Mouse (Mus musculus) limb, embryonic 12.5 days (tissue): ENCODE results near the gene Popdc3. TPM values are rescaled to one million over a fixed set of nuclear protein-coding genes. Genes with fewer than 3 reads are reported as not detected.
"Not testable (repeated sequence)": the region's sequence is repeated elsewhere in the genome, so short reads cannot be mapped to it uniquely, and the experiment has no call there.

Experiments used
- ATAC-seq: fragments of 200-750 bp; cut with Nextera tagmentation; 2 replicates; pipeline ENCODE4 v1.8.0; 2017; ENCODE audit warnings: low read depth, moderate TSS enrichment; ENCODE audit not compliant: insufficient number of reproducible peaks, insufficient read depth, low FRiP score, low TSS enrichment
- H3K27ac ChIP-seq: fragments of 300-500 bp; sonication (generic); 2 replicates; pipeline ENCODE4 v1.5.1; 2016; ENCODE audit warnings: mild to moderate bottlenecking, moderate library complexity
- H3K27me3 ChIP-seq: fragments of 300-500 bp; sonication (generic); 2 replicates; pipeline ENCODE4 v1.6.1; 2016; ENCODE audit warnings: mild to moderate bottlenecking, moderate library complexity
- H3K36me3 ChIP-seq: fragments of 300-500 bp; sonication (generic); 2 replicates; pipeline ENCODE4 v1.6.1; 2016; ENCODE audit warnings: mild to moderate bottlenecking, moderate library complexity
- H3K4me1 ChIP-seq: fragments of 300-500 bp; sonication (generic); replicated peaks from 2 replicates; pipeline ENCODE4 v1.6.1; 2016
- H3K4me2 ChIP-seq: fragments of 300-500 bp; sonication (generic); 2 replicates; pipeline ENCODE4 v1.6.1; 2016; ENCODE audit warnings: mild to moderate bottlenecking, moderate library complexity
- H3K4me3 ChIP-seq: fragments of 300-500 bp; sonication (generic); replicated peaks from 2 replicates; pipeline ENCODE4 v1.5.1; 2016; ENCODE audit warnings: mild to moderate bottlenecking
- H3K9ac ChIP-seq: fragments of 300-500 bp; sonication (generic); replicated peaks from 2 replicates; pipeline ENCODE4 v1.6.1; 2016; ENCODE audit warnings: mild to moderate bottlenecking, moderate library complexity
- H3K9me3 ChIP-seq: fragments of 300-500 bp; sonication (generic); 2 replicates; pipeline ENCODE4 v1.6.1; 2016; ENCODE audit warnings: mild to moderate bottlenecking, moderate library complexity
- WGBS: fragments of 180-500 bp; shearing (Covaris S2); methylation state at CpG from one replicate; pipeline ENCODE4 v1.1.7; 2016; 5-methylcytosine and 5-hydroxymethylcytosine counted together
- polyA plus RNA-seq: library from polyadenylated mRNA; unstranded; fragments of >200 nt; fragmentation: Nextera tagmentation; extraction: Ambion mirVana; gene quantifications from 2 replicates; pipeline ENCODE4 v1.2.1, GENCODE M21; 2016

Gene Popdc3
- polyA plus RNA-seq, 1 experiment from 2014 or later = 3.7 TPM

DNA sequence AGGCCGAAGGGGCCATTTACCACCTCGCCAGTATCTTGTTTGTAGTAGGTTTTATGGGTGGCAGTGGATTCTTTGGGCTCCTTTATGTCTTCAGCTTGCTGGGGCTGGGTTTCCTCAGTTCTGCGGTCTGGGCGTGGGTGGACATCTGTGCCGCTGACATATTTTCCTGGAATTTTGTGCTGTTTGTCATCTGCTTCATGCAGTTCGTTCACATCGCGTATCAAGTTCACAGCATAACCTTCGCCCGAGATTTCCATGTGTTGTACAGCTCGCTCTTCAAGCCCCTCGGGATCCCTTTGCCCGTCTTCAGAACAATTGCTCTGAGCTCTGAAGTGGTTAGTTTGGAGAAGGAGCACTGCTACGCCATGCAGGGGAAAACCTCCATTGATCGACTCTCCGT, 137.0 kb downstream of the Popdc3 start:
- WGBS = 86% methylated on average over 16 of the region's 16 CpGs
- H3K4me1 ChIP-seq = 0 out of 2 replicates have a peak, but pooled peaks cover 3% of the 10 kb centered on the region
- H3K27me3 ChIP-seq = no peaks in the 10 kb centered on the region
- no peak overlapping the region for H3K4me2 ChIP-seq
- H3K36me3 ChIP-seq = no peaks in the 10 kb centered on the region
- no peak overlapping the region for H3K27ac ChIP-seq
- H3K9ac ChIP-seq = no peak overlapping the region
- no peak overlapping the region for H3K4me3 ChIP-seq
- H3K9me3 ChIP-seq = peaks cover 3% of the 10 kb centered on the region; the same call in 1 of the 2 replicates
- no peak for ATAC-seq

DNA sequence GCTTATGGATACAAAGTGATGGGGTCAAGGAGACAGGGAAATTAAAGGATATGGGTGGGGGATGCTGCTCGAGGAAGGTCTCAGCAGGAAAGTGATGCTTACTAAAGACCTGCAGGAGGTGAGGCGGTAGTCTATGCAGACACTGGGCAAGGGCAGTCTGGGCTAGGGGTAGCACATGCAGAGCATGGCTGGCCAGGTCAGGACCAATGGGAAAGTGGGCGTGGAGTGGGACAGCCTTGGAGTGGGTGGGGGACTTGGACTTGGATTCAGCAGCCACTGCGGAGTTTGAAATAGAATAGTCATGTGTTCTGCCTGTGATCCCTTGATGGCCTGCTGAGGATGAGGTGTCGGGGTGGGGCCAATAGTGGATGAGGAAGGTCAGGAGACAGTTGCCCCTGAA, 141.0 kb downstream of the Popdc3 start:
- H3K27ac ChIP-seq = no peak overlapping the region
- H3K4me3 ChIP-seq = no peak overlapping the region
- no peaks in the 10 kb centered on the region for H3K27me3 ChIP-seq
- H3K4me2 ChIP-seq = no peak overlapping the region
- peaks cover 3% of the 10 kb centered on the region; the same call in 1 of the 2 replicates for H3K9me3 ChIP-seq
- H3K9ac ChIP-seq = no peak overlapping the region
- ATAC-seq = no peak
- H3K4me1 ChIP-seq = no peaks in the 10 kb centered on the region
- H3K36me3 ChIP-seq = no peaks in the 10 kb centered on the region
- WGBS = 83% methylated on average over 5 of the region's 5 CpGs

DNA sequence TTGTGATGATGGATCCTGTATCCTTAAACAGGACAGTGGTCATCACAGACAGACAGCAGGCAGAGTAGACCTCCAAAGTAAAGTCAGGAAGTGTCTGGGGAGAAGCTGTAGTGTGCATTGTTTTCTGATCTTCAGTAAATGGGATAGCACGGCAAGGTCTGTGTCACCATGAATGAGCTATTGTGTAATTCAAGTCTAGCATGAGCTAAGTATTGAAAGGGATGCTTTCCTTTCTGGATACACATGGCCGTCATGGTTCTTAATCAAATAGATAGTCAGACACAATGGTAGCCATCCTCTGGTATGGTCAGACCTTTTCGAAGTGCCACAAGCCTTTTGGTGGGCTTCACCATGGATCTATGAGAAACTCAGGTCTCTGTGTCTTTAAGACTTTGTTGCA, 142.4 kb downstream of the Popdc3 start:
- H3K9ac ChIP-seq = no peak overlapping the region
- peaks cover 3% of the 10 kb centered on the region; the same call in 1 of the 2 replicates for H3K9me3 ChIP-seq
- no peak overlapping the region for H3K4me2 ChIP-seq
- ATAC-seq = no peak
- no peak overlapping the region for H3K27ac ChIP-seq
- H3K4me3 ChIP-seq = no peak overlapping the region
- H3K4me1 ChIP-seq = no peaks in the 10 kb centered on the region
- no peaks in the 10 kb centered on the region for H3K36me3 ChIP-seq
- WGBS = 90% methylated on average over 3 of the region's 3 CpGs
- H3K27me3 ChIP-seq = no peaks in the 10 kb centered on the region

DNA sequence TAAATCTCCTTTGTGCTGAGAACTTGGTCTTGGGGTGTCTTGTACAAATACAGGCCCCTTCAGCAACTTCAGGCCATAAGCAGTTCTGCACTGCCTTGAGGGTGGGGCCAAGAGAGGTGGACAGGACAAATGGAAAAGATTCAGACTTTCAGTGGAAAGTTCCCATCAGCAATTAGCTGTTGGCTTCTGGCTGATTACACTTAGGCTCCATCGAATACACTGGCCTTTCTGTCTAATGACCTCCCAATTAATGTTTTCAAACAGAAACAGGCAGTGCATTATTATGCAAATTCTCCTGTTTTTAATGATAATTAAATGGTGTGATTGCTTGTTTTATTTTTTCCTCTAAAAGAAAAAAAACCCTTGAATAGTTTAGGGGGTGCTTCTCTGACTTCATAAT, 146.3 kb downstream of the Popdc3 start:
- H3K9ac ChIP-seq = no peak overlapping the region
- no peaks in the 10 kb centered on the region for H3K27me3 ChIP-seq
- no peak for ATAC-seq
- H3K9me3 ChIP-seq = no peaks in the 10 kb centered on the region
- no peaks in the 10 kb centered on the region for H3K36me3 ChIP-seq
- H3K4me3 ChIP-seq = no peak overlapping the region
- no peak overlapping the region for H3K27ac ChIP-seq
- no peak overlapping the region for H3K4me2 ChIP-seq
- no peaks in the 10 kb centered on the region for H3K4me1 ChIP-seq
- WGBS = 76% methylated on average over 1 of the region's 1 CpGs

DNA sequence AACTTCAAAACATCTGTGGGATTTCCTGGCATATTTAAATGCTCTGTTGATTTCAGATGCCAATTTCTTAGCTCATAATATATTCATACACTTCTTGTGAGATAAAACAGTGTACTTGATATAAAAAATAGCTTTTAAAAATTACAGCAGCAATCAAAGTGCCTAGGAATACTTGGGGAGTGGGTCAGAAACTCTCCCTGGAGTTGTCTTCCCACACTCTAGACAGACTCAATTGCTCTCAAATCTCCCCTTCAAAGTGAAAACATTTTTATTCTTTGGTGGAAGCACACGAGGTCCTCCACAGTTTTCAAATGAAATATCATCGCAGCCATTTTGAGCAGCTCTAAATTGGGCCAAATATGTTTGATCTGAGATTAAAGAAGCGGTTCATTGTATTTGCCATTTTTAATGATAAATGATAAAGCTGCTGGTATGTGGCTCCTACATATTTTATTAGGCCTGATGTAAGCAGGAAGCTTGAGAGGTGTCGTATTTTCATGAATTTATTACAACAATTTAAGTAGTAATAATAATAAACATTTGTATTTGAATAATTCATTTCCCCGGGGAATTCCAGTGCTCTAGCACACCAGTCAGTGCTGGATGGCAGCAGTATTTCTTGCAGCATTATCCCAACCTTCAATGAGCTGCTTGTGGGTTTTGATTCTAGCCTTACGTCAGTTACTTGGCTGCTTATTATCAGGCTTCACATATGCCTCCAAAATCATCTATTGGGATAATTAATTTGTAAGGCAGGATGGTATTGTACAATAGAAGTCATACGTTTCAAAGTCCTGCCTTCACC, 150.5 kb downstream of the Popdc3 start:
- 71% methylated on average over 7 of the region's 7 CpGs for WGBS
- Histone ChIP-seq H3K27me3 (no peaks in the 10 kb centered on the region), H3K4me3 (no peak overlapping the region), H3K4me1 (no peaks in the 10 kb centered on the region), H3K9ac (no peak overlapping the region), H3K9me3 (no peaks in the 10 kb centered on the region), H3K27ac (no peak overlapping the region), H3K4me2 (no peak overlapping the region), H3K36me3 (no peaks in the 10 kb centered on the region)
- no peak for ATAC-seq

DNA sequence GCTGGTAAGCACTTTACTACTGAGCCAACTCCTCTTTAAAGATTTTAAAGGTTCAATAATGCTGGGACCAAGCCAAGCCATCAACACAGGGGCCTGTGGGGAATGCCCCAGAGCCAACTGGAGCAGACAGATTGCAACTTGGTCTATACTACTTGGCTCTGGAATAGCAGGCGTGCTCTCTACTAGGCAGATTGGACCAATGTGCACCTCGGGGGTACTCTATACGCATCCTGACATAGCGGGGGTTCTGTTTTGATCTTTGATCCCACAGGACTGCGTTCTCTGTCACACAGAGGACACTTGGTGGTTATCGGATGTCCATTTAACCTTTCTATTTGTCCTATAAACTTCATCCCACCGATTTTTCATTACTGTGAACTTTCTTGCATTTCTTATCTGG, 157.0 kb downstream of the Popdc3 start:
- no peaks in the 10 kb centered on the region for H3K9me3 ChIP-seq
- no peak overlapping the region for H3K9ac ChIP-seq
- ATAC-seq = peak; percentile 39; the same call in 1 of the 2 replicates
- peaks cover 9% of the 10 kb centered on the region for H3K27me3 ChIP-seq
- H3K4me2 ChIP-seq = peak overlapping the region; percentile 73
- H3K27ac ChIP-seq = no peak overlapping the region
- H3K4me3 ChIP-seq = peak overlapping the region; percentile 75
- 22% methylated on average over 7 of the region's 7 CpGs for WGBS
- peaks cover 7% of the 10 kb centered on the region; the same call in 1 of the 2 replicates for H3K4me1 ChIP-seq
- H3K36me3 ChIP-seq = no peaks in the 10 kb centered on the region

DNA sequence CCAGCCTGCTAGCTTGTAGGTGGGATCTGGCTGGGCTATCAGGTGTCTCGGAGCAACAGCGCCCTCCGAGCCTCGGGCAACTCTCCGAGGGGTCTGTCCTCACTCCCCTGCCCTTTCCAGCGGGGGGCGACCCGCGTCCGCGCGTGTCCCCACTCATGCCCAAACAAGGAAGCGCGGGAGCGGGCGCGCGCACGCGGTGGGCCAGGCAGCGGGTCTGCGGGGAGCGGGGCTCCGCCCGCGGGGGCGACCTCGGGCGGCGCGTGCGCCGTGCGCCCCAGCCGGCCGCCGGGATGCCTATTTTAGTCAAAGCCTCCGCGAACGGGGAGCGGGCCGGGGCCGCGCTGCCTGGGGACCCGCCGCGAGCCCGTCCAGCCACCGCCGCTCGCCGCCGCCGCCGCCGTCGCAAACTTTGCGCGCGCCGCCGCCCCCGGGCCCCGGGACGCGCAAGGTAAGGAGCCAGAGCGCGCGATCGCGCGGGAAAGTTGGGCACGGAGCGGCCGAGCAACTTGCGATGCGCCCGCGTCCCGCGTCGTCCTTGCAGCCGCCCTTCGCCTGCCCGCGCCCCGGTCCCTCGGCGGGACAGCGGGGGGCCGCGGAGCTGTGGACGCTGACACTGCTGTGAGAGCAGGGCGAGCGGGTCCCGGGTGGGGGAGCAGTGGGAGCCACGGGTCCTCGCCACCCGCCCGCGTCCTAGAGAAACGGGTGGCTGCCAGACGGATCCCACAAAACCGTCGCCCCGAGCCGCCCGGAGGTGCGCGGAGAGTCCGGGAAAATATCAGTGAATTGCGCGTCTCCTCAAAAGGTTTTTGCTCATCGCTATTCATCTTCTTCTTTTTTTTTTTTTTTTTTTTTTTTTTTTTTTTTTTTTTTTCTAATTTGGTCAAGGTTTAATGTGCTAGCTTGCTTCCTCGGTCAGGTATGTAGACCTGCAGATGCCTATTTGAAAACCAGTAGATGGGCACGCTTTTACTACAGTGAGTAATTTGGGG, 157.8 kb downstream of the Popdc3 start, which contains the start of gene Bves:
Bves (plus strand) TSS at position 339 of the 989 bp plus-strand sequence.
- Histone ChIP-seq H3K27ac (0 out of 2 replicates have a peak within 1 kb of the TSS, but pooled peaks have one; percentile 29), H3K4me2 (peak within 1 kb of the TSS; percentile 73), H3K27me3 (peaks cover 9% of the 10 kb centered on the region), H3K4me3 (peak within 1 kb of the TSS; percentile 75), H3K9me3 (no peaks in the 10 kb centered on the region), H3K4me1 (peaks cover 7% of the 10 kb centered on the region; the same call in 1 of the 2 replicates), H3K36me3 (no peaks in the 10 kb centered on the region; the same call in 1 of the 2 replicates), H3K9ac (peak within 1 kb of the TSS; percentile 83)
- ATAC-seq = peak; percentile 72; the same call in 1 of the 2 replicates
- WGBS = 1% methylated on average over 71 of the region's 116 CpGs

DNA sequence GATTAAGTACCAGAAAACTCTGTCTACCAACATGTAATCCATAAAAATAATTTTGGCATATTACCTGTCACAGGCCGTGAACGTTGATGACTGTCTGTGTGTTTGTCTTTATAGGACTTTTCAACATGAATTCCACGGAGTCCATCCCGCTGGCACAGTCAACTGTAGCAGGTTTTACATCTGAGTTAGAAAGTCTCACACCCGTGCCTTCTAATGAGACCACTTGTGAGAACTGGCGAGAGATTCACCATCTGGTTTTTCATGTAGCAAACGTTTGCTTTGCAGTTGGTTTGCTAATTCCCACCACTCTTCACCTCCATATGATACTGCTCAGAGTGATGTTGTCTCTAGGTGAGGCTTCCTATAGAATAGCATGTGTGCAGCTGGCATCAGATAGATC, 161.2 kb downstream of the Popdc3 start:
- H3K9me3 ChIP-seq = peaks cover 3% of the 10 kb centered on the region
- H3K4me2 ChIP-seq = no peak overlapping the region
- no peak overlapping the region for H3K9ac ChIP-seq
- H3K27ac ChIP-seq = no peak overlapping the region
- ATAC-seq = no peak
- no peak overlapping the region for H3K4me3 ChIP-seq
- H3K27me3 ChIP-seq = peaks cover 9% of the 10 kb centered on the region
- peaks cover 11% of the 10 kb centered on the region for H3K36me3 ChIP-seq
- WGBS = 72% methylated on average over 7 of the region's 7 CpGs
- H3K4me1 ChIP-seq = peaks cover 7% of the 10 kb centered on the region; the same call in 1 of the 2 replicates

DNA sequence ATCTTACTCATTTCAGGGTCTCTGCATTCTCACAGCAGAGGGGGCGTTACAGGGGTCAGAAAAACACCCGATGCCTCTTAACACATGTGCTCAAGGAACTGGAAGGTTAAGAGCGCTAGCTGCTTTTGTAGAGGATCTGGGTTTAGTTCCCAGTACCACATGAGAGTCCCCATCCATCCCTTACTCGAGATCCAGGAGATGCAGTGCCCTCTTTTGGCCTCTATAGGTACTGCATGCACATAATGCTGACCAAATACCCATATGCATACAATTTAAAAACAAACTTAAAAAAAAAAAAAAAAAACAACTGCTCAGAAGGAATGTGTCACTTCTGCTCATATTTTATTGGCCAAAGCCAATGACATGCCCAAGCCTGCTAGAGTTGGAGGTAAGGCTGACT, 166.5 kb downstream of the Popdc3 start:
- 89% methylated on average over 4 of the region's 4 CpGs for WGBS
- ATAC-seq = no peak; the same call in 1 of the 2 replicates
- H3K4me3 ChIP-seq = no peak overlapping the region

DNA sequence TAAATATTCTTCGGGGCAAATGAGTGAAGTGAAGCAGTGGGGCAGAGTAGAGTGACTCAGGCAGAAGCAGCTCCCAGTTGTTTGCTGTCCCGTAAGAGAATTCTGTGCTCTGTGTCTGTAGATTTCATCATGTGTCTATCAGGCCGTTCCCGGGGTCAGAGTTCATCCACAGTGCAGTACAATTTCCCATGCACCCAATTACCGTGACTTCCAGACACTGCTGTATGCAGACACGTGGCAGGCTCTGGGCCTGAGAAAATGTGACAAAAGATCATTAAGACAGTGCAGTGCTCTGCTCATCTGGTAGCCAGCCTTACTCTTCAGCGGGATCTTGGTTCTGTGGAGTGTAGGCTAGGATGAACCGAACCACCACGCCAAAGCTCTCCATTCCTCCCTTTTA, 167.3 kb downstream of the Popdc3 start:
- peaks cover 22% of the 10 kb centered on the region for H3K36me3 ChIP-seq
- no peak overlapping the region for H3K4me2 ChIP-seq
- ATAC-seq = no peak
- WGBS = 71% methylated on average over 9 of the region's 9 CpGs
- H3K9ac ChIP-seq = no peak overlapping the region
- no peaks in the 10 kb centered on the region for H3K27me3 ChIP-seq
- H3K4me3 ChIP-seq = no peak overlapping the region
- H3K9me3 ChIP-seq = peaks cover 6% of the 10 kb centered on the region
- no peak overlapping the region for H3K27ac ChIP-seq
- H3K4me1 ChIP-seq = no peaks in the 10 kb centered on the region

More for the DNA sequence above, 166.5 kb downstream of the Popdc3 start:
- Histone ChIP-seq H3K9me3 (peaks cover 6% of the 10 kb centered on the region), H3K36me3 (peaks cover 22% of the 10 kb centered on the region), H3K27me3 (no peaks in the 10 kb centered on the region), H3K27ac (no peak overlapping the region), H3K4me1 (no peaks in the 10 kb centered on the region), H3K9ac (no peak overlapping the region), H3K4me2 (no peak overlapping the region)

DNA sequence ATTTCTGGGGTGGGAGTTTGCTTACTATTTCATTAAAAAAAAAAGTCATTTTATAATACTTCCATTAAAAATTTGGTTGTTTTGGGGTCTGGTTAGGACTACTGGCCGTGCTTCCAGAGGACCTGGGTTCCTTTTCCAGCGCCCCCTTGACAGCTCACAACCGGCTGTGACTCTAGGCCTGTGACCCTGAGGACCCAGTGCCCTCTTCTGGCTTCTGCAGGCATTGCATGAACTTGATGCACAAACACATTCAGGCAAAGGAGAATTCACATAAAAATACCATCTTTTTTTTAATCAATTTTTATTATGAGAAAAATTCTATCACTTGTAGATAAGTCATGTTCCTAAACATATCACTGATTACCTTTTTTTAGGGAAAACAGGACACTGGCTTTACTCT, 170.2 kb downstream of the Popdc3 start:
- WGBS = 89% methylated on average over 3 of the region's 3 CpGs

More for the DNA sequence above, 170.2 kb downstream of the Popdc3 start:
- H3K4me1 ChIP-seq, H3K9ac ChIP-seq, H3K4me2 ChIP-seq, H3K27me3 ChIP-seq, H3K27ac ChIP-seq, H3K9me3 ChIP-seq, H3K4me3 ChIP-seq, ATAC-seq: not testable (repeated sequence)
- peaks cover 29% of the 10 kb centered on the region for H3K36me3 ChIP-seq
